In the genomic region with DNA sequence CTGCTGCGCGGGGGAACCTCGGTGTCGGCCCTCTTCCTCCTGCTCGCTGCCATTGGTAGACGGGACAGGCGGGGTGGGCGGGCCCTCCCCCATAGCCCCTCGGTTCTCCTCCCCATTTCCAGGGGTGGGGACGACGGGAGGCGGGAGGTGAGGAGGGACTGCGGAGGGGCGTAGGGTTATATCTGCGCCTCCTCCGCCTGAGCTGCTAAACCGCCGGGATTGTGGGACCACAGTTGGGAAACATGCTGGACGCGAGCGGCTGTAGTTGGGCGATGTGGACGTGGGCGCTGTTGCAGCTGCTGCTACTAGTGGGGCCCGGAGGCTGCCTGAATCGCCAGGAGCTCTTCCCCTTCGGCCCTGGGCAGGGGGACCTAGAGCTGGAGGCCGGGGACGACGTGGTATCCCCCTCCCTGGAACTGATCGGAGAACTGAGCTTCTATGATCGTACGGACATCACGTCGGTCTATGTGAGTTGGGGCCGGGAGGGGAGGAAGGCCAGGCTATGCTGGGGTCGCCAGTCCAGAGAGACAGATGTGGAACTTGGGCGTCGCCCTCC, we compare ENCODE assay signal across 8 mouse cellular contexts. TPM values are rescaled to one million over a fixed set of nuclear protein-coding genes. Genes with fewer than 3 reads are reported as not detected.
DNase-seq lines count a peak whose midpoint lies in the region; ATAC-seq and TF ChIP-seq lines count a peak whose summit lies in the region.
"Not testable (repeated sequence)": the region's sequence is repeated elsewhere in the genome, so short reads cannot be mapped to it uniquely, and the experiment has no call there.

Gene Nid1, plus strand, starts transcription at position 92 of the 556 bp plus-strand sequence.

- H3K4me1 ChIP-seq in embryonic facial prominence, embryonic 15.5 days; kidney, postnatal 0 days (replicated peaks; ENCODE audit: insufficient read depth, low read length); liver, embryonic 12.5 days; midbrain, embryonic 13.5 days (replicated peaks); stomach, embryonic 15.5 days: not testable (repeated sequence)

- H3K4me2 ChIP-seq in embryonic facial prominence, embryonic 15.5 days (replicated peaks) = peak within 1 kb of the TSS; percentile 39
- peak within 1 kb of the TSS; percentile 27; the same call in 1 of the 2 replicates for H3K4me2 ChIP-seq in kidney, postnatal 0 days (ENCODE audit: low read length)
- peak within 1 kb of the TSS; percentile 56 for H3K4me2 ChIP-seq in liver, embryonic 12.5 days
- peak within 1 kb of the TSS; percentile 47 for H3K4me2 ChIP-seq in midbrain, embryonic 13.5 days (replicated peaks)
- peak within 1 kb of the TSS; percentile 43 for H3K4me2 ChIP-seq in stomach, embryonic 15.5 days

- H3K9ac ChIP-seq in embryonic facial prominence, embryonic 15.5 days; kidney, postnatal 0 days (ENCODE audit: low read depth, low read length); liver, embryonic 12.5 days; midbrain, embryonic 13.5 days (replicated peaks); stomach, embryonic 15.5 days: not testable (repeated sequence)

- peak; percentile 20 to 46 for DNase-seq in adrenal gland, adult (ENCODE audit: inconsistent age in 2 of 2, low spot score in 1 of 2)
- not testable (repeated sequence) for DNase-seq in gonadal fat pad, adult 2 months (ENCODE audit: low read depth)
- peak; percentile 38 for DNase-seq in kidney, postnatal 0 days (ENCODE audit: low spot score)

- peak within 1 kb of the TSS; percentile 36 for H3K4me3 ChIP-seq in embryonic facial prominence, embryonic 15.5 days (replicated peaks)
- H3K4me3 ChIP-seq in kidney, postnatal 0 days (replicated peaks; ENCODE audit: low read depth, low read length) = peak within 1 kb of the TSS; percentile 20
- peak within 1 kb of the TSS; percentile 29 for H3K4me3 ChIP-seq in liver, embryonic 12.5 days
- H3K4me3 ChIP-seq in midbrain, embryonic 13.5 days (replicated peaks) = peak within 1 kb of the TSS; percentile 29
- peak within 1 kb of the TSS; percentile 33 for H3K4me3 ChIP-seq in stomach, embryonic 15.5 days (replicated peaks)

- TF ChIP-seq CTCF in kidney, postnatal 0 days (IDR thresholded peaks at IDR 0.05; ENCODE audit: low read depth) = not testable (repeated sequence)

- H3K9me3 ChIP-seq in embryonic facial prominence, embryonic 15.5 days (replicated peaks); kidney, postnatal 0 days (replicated peaks; ENCODE audit: low read length); liver, embryonic 12.5 days (replicated peaks); midbrain, embryonic 13.5 days; stomach, embryonic 15.5 days: not testable (repeated sequence)

- peak; percentile 89 for ATAC-seq in embryonic facial prominence, embryonic 15.5 days (ENCODE audit: insufficient number of reproducible peaks, low FRiP score, low TSS enrichment, low read depth)
- peak; percentile 3 to 20; a peak in 2 of 4 replicates for ATAC-seq in hematopoietic stem cell, adult 5-6 weeks (replicated peaks in 1 of 2; ENCODE audit: insufficient read depth in 1 of 2, low FRiP score in 2 of 2, low TSS enrichment in 1 of 2, low read depth in 1 of 2, poor library complexity in 2 of 2, severe bottlenecking in 2 of 2)
- ATAC-seq in kidney, postnatal 0 days (replicated peaks; ENCODE audit: low FRiP score, low read depth) = peak; percentile 77
- peak; percentile 44 for ATAC-seq in liver, embryonic 12.5 days
- peak; percentile 73 for ATAC-seq in midbrain, embryonic 13.5 days
- ATAC-seq in stomach, embryonic 15.5 days (ENCODE audit: insufficient read depth, low FRiP score, low read depth) = peak; percentile 74

- H3K36me3 ChIP-seq in embryonic facial prominence, embryonic 15.5 days; kidney, postnatal 0 days (ENCODE audit: insufficient read depth, low read length); liver, embryonic 12.5 days; midbrain, embryonic 13.5 days; stomach, embryonic 15.5 days: not testable (repeated sequence)

- not testable (repeated sequence) for H3K27me3 ChIP-seq in embryonic facial prominence, embryonic 15.5 days; kidney, postnatal 0 days (ENCODE audit: insufficient read depth, low read length); liver, embryonic 12.5 days (replicated peaks); midbrain, embryonic 13.5 days; stomach, embryonic 15.5 days (replicated peaks)

- WGBS in embryonic facial prominence, embryonic 15.5 days = under 1% methylated on average over 27 of the region's 39 CpGs
- 1% methylated on average over 23 of the region's 39 CpGs for WGBS in kidney, postnatal 0 days
- WGBS in liver, embryonic 12.5 days (ENCODE audit: insufficient replicate concordance) = under 1% methylated on average over 30 of the region's 39 CpGs
- WGBS in midbrain, embryonic 13.5 days = 0% methylated on average over 27 of the region's 39 CpGs
- WGBS in stomach, embryonic 15.5 days = under 1% methylated on average over 27 of the region's 39 CpGs

- not testable (repeated sequence) for H3K27ac ChIP-seq in embryonic facial prominence, embryonic 15.5 days (replicated peaks); kidney, postnatal 0 days; liver, embryonic 12.5 days; midbrain, embryonic 13.5 days; stomach, embryonic 15.5 days

RNA-seq across cellular contexts. Expression of gene Nid1, which starts in this region (rescaled TPM):
- polyA plus RNA-seq in embryonic facial prominence, embryonic 15.5 days (2015; fragmentation: Nextera tagmentation; extraction: Ambion mirVana) = 90.2 and 92.0 TPM in 2 replicates
- polyA plus RNA-seq in gonadal fat pad, adult 2 months (2012; rRNA removed) = 229 and 236 TPM in 2 replicates
- 0.45 TPM in 1 of 2 replicates, not detected in the other for total RNA-seq in hematopoietic stem cell, adult 5-6 weeks (2017)
- polyA plus RNA-seq in kidney, postnatal 0 days (2015; fragmentation: Nextera tagmentation; extraction: Ambion mirVana) = 90.1 and 93.8 TPM in 2 replicates
- polyA plus RNA-seq in liver, embryonic 12.5 days (2016; fragmentation: Nextera tagmentation; extraction: Ambion mirVana) = 19.5 and 22.5 TPM in 2 replicates
- polyA plus RNA-seq in midbrain, embryonic 13.5 days (2015; fragmentation: Nextera tagmentation; extraction: Ambion mirVana) = 27.9 and 29.9 TPM in 2 replicates
- polyA plus RNA-seq in stomach, embryonic 15.5 days (2015; fragmentation: Nextera tagmentation; extraction: Ambion mirVana) = 74.2 and 83.5 TPM in 2 replicates

Comparison
In these comparisons a context has a peak if more than half of its experiments do, and no peak if none do; other contexts are left out.
1. Peak in ATAC-seq in hematopoietic stem cell, adult 5-6 weeks; RNA of the gene not detected or under 1 TPM.
2. ATAC-seq: peak in every context shown above with its lines; median percentile 89 in embryonic facial prominence, embryonic 15.5 days; 77 in kidney, postnatal 0 days; 74 in stomach, embryonic 15.5 days; 73 in midbrain, embryonic 13.5 days; 44 in liver, embryonic 12.5 days; 12 in hematopoietic stem cell, adult 5-6 weeks.